Mouse (Mus musculus) stomach, postnatal 0 days (tissue): ENCODE results near the gene Cbx2. TPM values are rescaled to one million over a fixed set of nuclear protein-coding genes. Genes with fewer than 3 reads are reported as not detected.

Experiments
- ATAC-seq: fragments of 200-750 bp; cut with Nextera tagmentation; 2 replicates; pipeline ENCODE4 v1.8.0; 2017; ENCODE audit not compliant: low FRiP score, low TSS enrichment
- DNase-seq: peaks from one replicate; pipeline ENCODE4 v3.0.0-alpha.2; 2016; ENCODE audit warnings: low spot score
- H3K27ac ChIP-seq: fragments of 300-500 bp; sonication (generic); replicated peaks from 2 replicates; pipeline ENCODE4 v1.5.1; 2014; ENCODE audit warnings: mild to moderate bottlenecking, control low read depth
- H3K27me3 ChIP-seq: fragments of 300-500 bp; sonication (generic); 2 replicates; pipeline ENCODE4 v1.6.1; 2014; ENCODE audit warnings: low read length; ENCODE audit not compliant: control insufficient read depth, insufficient read depth
- H3K36me3 ChIP-seq: fragments of 300-500 bp; sonication (generic); 2 replicates; pipeline ENCODE4 v1.6.1; 2014; ENCODE audit warnings: low read length, mixed read lengths; ENCODE audit not compliant: control insufficient read depth, insufficient read depth
- H3K4me1 ChIP-seq: fragments of 300-500 bp; sonication (generic); replicated peaks from 2 replicates; pipeline ENCODE4 v1.6.1; 2014; ENCODE audit warnings: antibody characterized with exemption; ENCODE audit not compliant: control insufficient read depth, insufficient read depth
- H3K4me2 ChIP-seq: fragments of 300-500 bp; sonication (generic); replicated peaks from 2 replicates; pipeline ENCODE4 v1.6.1; 2014; ENCODE audit warnings: low read depth, mild to moderate bottlenecking, control low read depth, moderate library complexity
- H3K4me3 ChIP-seq: fragments of 300-500 bp; sonication (generic); 2 replicates; pipeline ENCODE4 v1.5.1; 2014; ENCODE audit warnings: low read depth, low read length, control low read depth
- H3K9ac ChIP-seq: fragments of 300-500 bp; sonication (generic); 2 replicates; pipeline ENCODE4 v1.6.1; 2014; ENCODE audit warnings: mild to moderate bottlenecking, low read length, control low read depth, mixed read lengths
- H3K9me3 ChIP-seq: fragments of 300-500 bp; sonication (generic); 2 replicates; pipeline ENCODE4 v1.6.1; 2016; ENCODE audit warnings: low read length; ENCODE audit not compliant: control insufficient read depth
- CTCF ChIP-seq: IDR thresholded peaks from 2 replicates; pipeline ENCODE4 v1.5.1; 2016; ENCODE audit warnings: antibody characterized with exemption, low read depth, mild to moderate bottlenecking, moderate library complexity
- EP300 ChIP-seq: optimal IDR thresholded peaks from 2 replicates; pipeline ENCODE3; 2016; ENCODE audit warnings: antibody characterized with exemption
- WGBS: fragments of 180-500 bp; shearing (Covaris S2); extraction: QIAGEN DNeasy Blood & Tissue Kit; methylation state at CpG from one replicate; pipeline ENCODE4 v1.1.7; 2014; 5-methylcytosine and 5-hydroxymethylcytosine counted together
- polyA plus RNA-seq: library from polyadenylated mRNA; unstranded; fragments of >200 nt; fragmentation: Nextera tagmentation; extraction: Ambion mirVana; gene quantifications from 2 replicates; pipeline ENCODE4 v1.2.1, GENCODE M21; 2015

The Cbx2 gene
- polyA plus RNA-seq, 1 experiment from 2014 or later: 5.3 TPM

DNA sequence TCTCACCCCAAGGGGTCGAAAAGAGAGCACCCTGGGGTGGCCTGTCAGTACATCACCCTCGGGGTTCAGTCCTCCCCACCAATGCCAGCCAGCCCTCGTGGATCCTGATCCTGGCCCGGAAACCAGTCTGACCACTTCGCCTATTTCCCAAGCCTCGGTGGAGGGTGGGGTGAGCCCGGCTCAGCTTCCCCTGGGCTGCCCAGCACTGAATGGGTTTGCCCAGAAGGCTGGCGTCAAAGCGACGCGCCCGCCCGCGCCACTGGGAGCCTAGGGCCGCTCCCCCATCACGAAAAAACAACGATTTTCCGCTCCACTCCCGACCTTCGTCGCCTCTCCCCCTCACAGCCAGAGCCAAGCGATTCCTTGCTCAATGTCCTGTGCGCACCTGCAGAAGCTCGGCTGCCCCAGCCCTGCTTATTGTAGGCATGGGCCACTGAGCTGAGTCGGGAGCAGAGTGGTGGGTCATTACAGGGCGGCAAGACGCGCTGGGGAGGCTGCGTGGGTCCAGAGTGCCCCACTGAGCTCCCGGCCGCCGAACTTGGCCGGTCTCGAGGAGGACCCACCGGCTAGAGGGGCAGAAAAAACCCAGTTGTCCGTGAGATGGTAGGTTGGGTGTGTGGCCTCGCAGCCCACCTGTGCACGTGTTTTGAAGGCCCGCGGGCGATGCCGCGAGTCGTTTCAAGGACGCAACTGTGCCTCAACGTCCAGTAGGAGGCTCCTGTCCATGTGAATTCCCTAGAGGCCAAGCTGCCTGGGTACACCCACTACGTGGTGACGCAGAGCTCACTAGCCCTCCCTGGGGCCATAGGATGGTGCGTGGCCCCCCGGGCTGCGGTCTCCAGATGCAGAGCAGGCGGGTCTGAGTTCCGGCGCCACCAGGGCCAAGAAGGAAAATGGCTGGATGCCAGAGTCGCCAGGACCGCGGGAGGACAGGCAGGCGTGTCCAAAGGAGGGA lies 35.6 kb downstream of the Cbx2 start:
- 3% methylated on average over 58 of the region's 58 CpGs for WGBS
- H3K27ac ChIP-seq: peak overlapping the region; percentile 86
- peak; percentile 92 for DNase-seq

DNA sequence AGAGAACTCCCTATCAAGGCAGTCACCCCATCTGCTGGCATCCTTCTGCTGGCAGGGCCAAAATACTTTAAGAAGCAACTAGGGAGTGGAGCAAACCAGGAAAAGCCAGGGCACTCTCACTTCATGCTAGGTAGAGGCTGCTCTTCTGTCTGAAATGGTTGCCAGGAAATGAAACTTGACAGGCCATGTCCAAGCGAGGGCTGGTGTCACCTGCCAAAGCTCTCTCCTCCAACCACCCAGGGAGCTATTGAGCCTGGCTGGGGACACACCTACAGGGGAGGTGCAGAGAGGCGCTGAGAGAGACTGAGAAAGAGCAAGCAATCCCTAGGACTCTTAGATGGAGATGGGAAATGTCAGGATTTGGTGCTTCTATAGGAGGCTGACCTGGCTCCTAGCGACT lies 36.5 kb downstream of the Cbx2 start:
- DNase-seq (no peak), ATAC-seq (no peak)
- Histone ChIP-seq H3K9ac (no peak overlapping the region), H3K9me3 (no peaks in the 10 kb centered on the region), H3K36me3 (no peaks in the 10 kb centered on the region), H3K27ac (peak overlapping the region; percentile 58), H3K4me2 (peak overlapping the region; percentile 92), H3K4me1 (peaks cover 13% of the 10 kb centered on the region), H3K4me3 (no peak overlapping the region), H3K27me3 (peaks cover 9% of the 10 kb centered on the region; the same call in 1 of the 2 replicates)
- TF ChIP-seq CTCF (no peak), EP300 (no peak)
- WGBS: 15% methylated on average over 3 of the region's 3 CpGs

More for the DNA sequence above, 35.6 kb downstream of the Cbx2 start:
- H3K9me3 ChIP-seq: no peaks in the 10 kb centered on the region
- peak overlapping the region; percentile 23; the same call in 1 of the 2 replicates for H3K9ac ChIP-seq
- H3K27me3 ChIP-seq: peaks cover 13% of the 10 kb centered on the region; the same call in 1 of the 2 replicates
- peak overlapping the region; percentile 15 for H3K4me3 ChIP-seq
- no peaks in the 10 kb centered on the region for H3K36me3 ChIP-seq
- H3K4me1 ChIP-seq: peaks cover 13% of the 10 kb centered on the region
- TF ChIP-seq CTCF (peak; percentile 71), EP300 (no peak)
- peak overlapping the region; percentile 92 for H3K4me2 ChIP-seq
- peak; percentile 79 for ATAC-seq

DNA sequence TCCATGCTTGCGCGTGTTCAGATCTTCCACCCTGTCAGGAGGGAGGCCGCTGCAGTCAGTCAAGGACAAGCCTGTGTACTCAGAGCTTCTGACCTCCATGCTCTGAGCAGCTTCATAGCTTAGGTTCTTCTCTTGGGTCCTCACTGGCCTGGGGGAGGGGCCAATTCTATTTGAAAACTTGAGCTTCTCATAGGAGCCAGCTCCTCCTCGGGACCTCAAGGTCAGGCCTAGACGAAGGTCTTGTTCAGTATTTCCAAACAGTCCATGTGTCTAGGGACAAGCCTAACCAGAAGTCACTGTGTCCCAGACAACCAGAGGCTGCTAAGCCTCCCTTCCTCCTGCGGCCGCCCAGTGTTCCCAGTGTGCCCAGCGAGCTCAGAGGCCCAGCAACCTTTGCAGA lies 44.1 kb downstream of the Cbx2 start:
- H3K9ac ChIP-seq: no peak overlapping the region
- H3K27ac ChIP-seq: no peak overlapping the region
- H3K9me3 ChIP-seq: no peaks in the 10 kb centered on the region
- ATAC-seq (no peak), DNase-seq (no peak)
- WGBS: 78% methylated on average over 8 of the region's 8 CpGs
- TF ChIP-seq CTCF: no peak
- TF ChIP-seq EP300: no peak
- no peaks in the 10 kb centered on the region for H3K36me3 ChIP-seq
- H3K4me2 ChIP-seq: no peak overlapping the region
- H3K4me3 ChIP-seq: no peak overlapping the region
- no peaks in the 10 kb centered on the region for H3K4me1 ChIP-seq
- H3K27me3 ChIP-seq: no peaks in the 10 kb centered on the region

DNA sequence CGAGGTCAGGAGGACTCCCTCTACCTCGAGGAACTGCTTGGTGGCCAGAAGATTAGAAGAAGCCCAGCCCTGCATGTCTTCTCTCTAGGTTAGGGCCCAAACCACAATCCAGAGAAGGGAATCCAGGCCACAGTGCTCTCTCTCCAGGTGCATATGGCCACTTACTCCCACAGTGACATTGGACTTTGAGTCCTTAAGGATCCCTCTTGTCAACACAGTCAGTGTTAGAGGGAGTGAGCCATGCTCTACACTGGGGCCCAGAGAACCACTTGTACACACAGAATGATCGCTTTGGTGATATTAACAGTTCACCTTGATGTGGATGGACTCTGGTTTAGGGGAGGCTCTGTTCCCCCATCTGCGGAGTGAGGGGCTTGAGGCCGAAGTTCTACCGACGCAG lies 49.5 kb downstream of the Cbx2 start:
- no peaks in the 10 kb centered on the region for H3K27me3 ChIP-seq
- no peaks in the 10 kb centered on the region for H3K9me3 ChIP-seq
- H3K4me3 ChIP-seq: no peak overlapping the region
- no peaks in the 10 kb centered on the region for H3K36me3 ChIP-seq
- H3K9ac ChIP-seq: no peak overlapping the region
- no peak overlapping the region for H3K27ac ChIP-seq
- WGBS: 70% methylated on average over 7 of the region's 7 CpGs
- H3K4me1 ChIP-seq: no peaks in the 10 kb centered on the region
- no peak overlapping the region for H3K4me2 ChIP-seq
- TF ChIP-seq CTCF (no peak), EP300 (no peak)
- ATAC-seq (peak; percentile 61), DNase-seq (no peak)

DNA sequence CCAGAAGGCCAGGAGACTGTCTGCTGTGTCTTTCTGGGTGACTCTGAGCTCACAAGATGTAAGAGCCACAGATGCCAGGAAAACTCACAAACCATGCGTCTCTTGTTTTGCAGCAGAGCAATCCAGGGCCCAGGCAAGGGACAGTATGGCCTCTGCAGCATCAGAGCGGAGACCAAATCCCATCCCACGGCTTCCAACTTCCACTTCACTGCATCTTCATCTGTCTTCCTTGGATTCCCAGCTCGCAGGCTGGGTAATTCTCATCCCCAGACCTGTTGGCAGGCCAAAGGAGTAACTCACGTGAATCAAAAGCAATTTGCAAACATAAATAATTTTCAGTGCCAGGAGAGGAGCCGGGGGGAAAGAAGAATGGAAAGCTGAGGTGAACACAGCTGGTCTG lies 50.2 kb downstream of the Cbx2 start:
- H3K4me2 ChIP-seq: no peak overlapping the region
- H3K36me3 ChIP-seq: no peaks in the 10 kb centered on the region
- no peak overlapping the region for H3K27ac ChIP-seq
- DNase-seq: no peak
- H3K4me1 ChIP-seq: no peaks in the 10 kb centered on the region
- ATAC-seq: no peak
- WGBS: 56% methylated on average over 6 of the region's 6 CpGs
- H3K27me3 ChIP-seq: no peaks in the 10 kb centered on the region
- H3K4me3 ChIP-seq: no peak overlapping the region
- H3K9ac ChIP-seq: no peak overlapping the region
- TF ChIP-seq EP300: no peak
- no peak for TF ChIP-seq CTCF
- no peaks in the 10 kb centered on the region for H3K9me3 ChIP-seq

DNA sequence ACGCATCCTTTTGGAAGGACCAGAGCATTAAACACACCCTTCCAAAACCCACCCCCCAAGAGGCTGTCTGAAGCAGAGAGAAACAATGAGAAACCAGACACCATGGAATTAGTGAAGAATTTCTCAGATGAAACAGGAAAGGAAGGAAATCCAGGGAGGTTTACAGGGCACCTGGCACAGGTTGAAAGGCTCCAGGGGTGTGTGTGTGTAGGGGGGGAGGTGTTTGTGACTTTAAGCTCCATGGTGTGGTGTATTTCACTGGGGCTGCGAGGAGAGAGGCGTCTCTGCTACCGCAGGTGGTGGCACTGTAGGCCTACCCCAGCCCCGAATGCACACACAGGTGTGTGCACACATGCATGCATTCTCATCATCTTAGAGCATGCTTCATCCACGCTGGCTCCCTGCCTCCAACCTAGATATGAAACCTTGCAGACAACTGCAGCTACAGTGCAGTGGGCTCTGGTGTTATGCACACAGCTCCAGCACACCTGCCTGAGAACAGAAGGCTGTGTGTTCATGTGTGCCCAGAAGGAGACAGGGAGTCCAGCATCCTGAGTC lies 51.2 kb downstream of the Cbx2 start:
- H3K4me1 ChIP-seq: no peaks in the 10 kb centered on the region; the same call in 1 of the 2 replicates
- H3K9ac ChIP-seq: no peak overlapping the region
- no peak for TF ChIP-seq EP300
- no peak for TF ChIP-seq CTCF
- DNase-seq (no peak), ATAC-seq (no peak)
- H3K4me3 ChIP-seq: no peak overlapping the region
- no peaks in the 10 kb centered on the region for H3K27me3 ChIP-seq
- no peaks in the 10 kb centered on the region for H3K9me3 ChIP-seq
- no peaks in the 10 kb centered on the region for H3K36me3 ChIP-seq
- H3K4me2 ChIP-seq: no peak overlapping the region
- H3K27ac ChIP-seq: no peak overlapping the region
- WGBS: 64% methylated on average over 6 of the region's 6 CpGs
